Mouse (Mus musculus) B cell, adult 67 days (primary cell): ENCODE results near the gene Gm8108. TPM values are rescaled to one million over a fixed set of nuclear protein-coding genes. Genes with fewer than 3 reads are reported as not detected.

Experiments
- total RNA-seq, 2 experiments: library from RNA; stranded (reverse); gene quantifications; 4 replicates each; pipeline ENCODE4 v1.2.4; 2023

The Gm8108 gene
- not detected for total RNA-seq

DNA sequence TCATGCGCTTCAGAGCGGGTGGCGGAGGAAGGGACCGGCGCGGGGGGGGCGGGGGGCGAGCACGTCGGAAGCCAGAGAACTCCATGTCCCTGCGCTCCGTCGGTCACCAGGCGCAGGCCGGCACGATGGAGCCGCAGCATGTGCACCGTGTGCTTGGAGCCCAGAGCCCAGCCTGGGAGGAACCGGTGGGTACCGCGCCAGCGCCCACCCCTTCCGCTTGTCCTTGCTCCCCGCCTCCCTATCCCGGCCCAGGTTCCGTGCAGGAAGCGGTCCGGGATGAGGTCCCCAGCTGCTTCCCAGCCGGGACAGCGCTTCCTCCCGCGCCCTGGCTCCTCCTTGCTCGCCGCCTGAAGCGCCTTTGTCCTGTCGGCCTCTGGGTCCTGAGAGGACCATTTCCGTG lies at the start of gene Gm8108:
TSS of gene Gm8108 (plus strand) at position 101 of the 400 bp plus-strand sequence.

DNA sequence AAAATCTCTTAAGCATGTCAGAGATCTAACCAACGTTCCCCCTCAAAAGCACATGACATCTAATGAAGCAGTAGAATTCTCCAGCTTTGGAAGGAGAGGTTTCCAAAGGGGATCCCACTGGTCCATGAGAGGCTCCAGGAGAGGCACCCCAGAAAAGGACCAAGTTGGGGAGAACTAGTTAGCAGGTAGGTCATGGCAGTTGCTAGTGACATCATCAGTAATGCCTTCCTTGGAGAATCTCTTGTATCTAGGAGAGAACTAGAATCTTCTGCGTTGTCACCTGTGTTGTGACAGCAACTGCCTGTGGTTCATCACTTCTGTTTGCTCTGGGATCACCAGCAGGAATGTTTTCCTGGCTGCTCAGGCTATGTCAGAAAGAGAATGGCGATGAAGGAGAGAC lies 26.5 kb upstream of the Gm8108 start, which contains the start of gene Gm3115:
TSS of gene Gm3115 (plus strand) at position 301 of the 400 bp plus-strand sequence.

GRCm38 (mm10) chr14:4164730-4165129 lies 54.4 kb downstream of the Gm8108 start, which contains the start of gene Gm3127:
Gene Gm3127, plus strand, starts transcription at chr14:4165030.

Other genes with a start within 250 kb of the Gm8108 start
- gene Gm2916, start 226.4 kb upstream of the Gm8108 start, total RNA-seq, result not detected
- not detected for gene Gm3029, start 178.8 kb upstream of the Gm8108 start, total RNA-seq
- not detected for gene Gm3095, start 147.0 kb upstream of the Gm8108 start, total RNA-seq
- not detected for gene Gm3099, start 112.1 kb upstream of the Gm8108 start, total RNA-seq
- not detected for gene Gm5796, start 86.6 kb upstream of the Gm8108 start, total RNA-seq
- not detected for gene Gm3115, start 26.4 kb upstream of the Gm8108 start, total RNA-seq
- not detected for gene Gm3127, start 54.5 kb downstream of the Gm8108 start, total RNA-seq
- gene Gm2974, start 72.0 kb downstream of the Gm8108 start, total RNA-seq, result not detected
- gene Gm3138, start 139.1 kb downstream of the Gm8108 start, total RNA-seq, result not detected
- not detected for gene Gm3149, start 206.8 kb downstream of the Gm8108 start, total RNA-seq
- gene 2610042L04Rik, start 224.2 kb downstream of the Gm8108 start, total RNA-seq, result not detected